Mouse (Mus musculus) erythroblast, embryonic 14.5 days (primary cell): ENCODE measurements around the gene Pced1b. TPM values are rescaled to one million over a fixed set of nuclear protein-coding genes. Genes with fewer than 3 reads are reported as not detected.

Experiments
- H3K27me3 ChIP-seq: 2 replicates; pipeline ENCODE4 v1.6.1; 2012; ENCODE audit warnings: inconsistent platforms; ENCODE audit not compliant: control insufficient read depth
- H3K36me3 ChIP-seq: 2 replicates; pipeline ENCODE4 v1.6.1; 2012; ENCODE audit warnings: mild to moderate bottlenecking, inconsistent platforms; ENCODE audit not compliant: control insufficient read depth
- H3K4me1 ChIP-seq: 2 replicates; pipeline ENCODE4 v1.6.1; 2012; ENCODE audit warnings: inconsistent platforms; ENCODE audit not compliant: control insufficient read depth
- H3K4me3 ChIP-seq: replicated peaks from 2 replicates; pipeline ENCODE3; 2012; ENCODE audit warnings: moderate library complexity, mild to moderate bottlenecking, inconsistent platforms
- H3K9me3 ChIP-seq: 2 replicates; pipeline ENCODE4 v1.6.1; 2012; ENCODE audit warnings: low read length, inconsistent platforms, mixed read lengths; ENCODE audit not compliant: control insufficient read depth
- GATA1 ChIP-seq: IDR thresholded peaks from 2 replicates; pipeline ENCODE4 v1.6.1; 2012; ENCODE audit warnings: low read length, inconsistent platforms, mixed read lengths
- TAL1 ChIP-seq: IDR thresholded peaks from 3 replicates; pipeline ENCODE4 v1.6.1; 2012; ENCODE audit warnings: low read length, inconsistent platforms, mixed read lengths
- polyA plus RNA-seq: library from polyadenylated mRNA; stranded (reverse); fragments of >175 nt; gene quantifications from 2 replicates; pipeline ENCODE4 v1.2.3, GENCODE M21; 2012

Gene Pced1b
- polyA plus RNA-seq, 1 experiment, result 1.2 TPM

- TF ChIP-seq GATA1 (no peak), TAL1 (no peak)
These were observed 42.3 kb downstream of the Pced1b start for GRCm38 (mm10) chr15:97289176-97289575.

GRCm38 (mm10) chr15:97290351-97290750, 43.4 kb downstream of the Pced1b start:
- no peaks in the 10 kb centered on the region for H3K4me1 ChIP-seq
- TF ChIP-seq TAL1, result no peak
- no peak for TF ChIP-seq GATA1
- H3K36me3 ChIP-seq, result no peaks in the 10 kb centered on the region
- H3K9me3 ChIP-seq, result no peaks in the 10 kb centered on the region
- no peaks in the 10 kb centered on the region for H3K27me3 ChIP-seq
- H3K4me3 ChIP-seq, result no peak overlapping the region

More at GRCm38 (mm10) chr15:97289176-97289575, 42.3 kb downstream of the Pced1b start:
- H3K4me1 ChIP-seq, result no peaks in the 10 kb centered on the region
- H3K36me3 ChIP-seq, result no peaks in the 10 kb centered on the region
- no peaks in the 10 kb centered on the region for H3K9me3 ChIP-seq
- H3K27me3 ChIP-seq, result no peaks in the 10 kb centered on the region
- no peak overlapping the region for H3K4me3 ChIP-seq

- no peak for TF ChIP-seq GATA1
- no peak for TF ChIP-seq TAL1
- Histone ChIP-seq H3K4me3 (no peak overlapping the region), H3K9me3 (no peaks in the 10 kb centered on the region), H3K36me3 (no peaks in the 10 kb centered on the region), H3K4me1 (no peaks in the 10 kb centered on the region), H3K27me3 (no peaks in the 10 kb centered on the region)
These were observed 44.6 kb downstream of the Pced1b start for GRCm38 (mm10) chr15:97291291-97292050.

- Histone ChIP-seq H3K9me3 (no peaks in the 10 kb centered on the region), H3K4me1 (no peaks in the 10 kb centered on the region), H3K27me3 (no peaks in the 10 kb centered on the region), H3K4me3 (no peak overlapping the region), H3K36me3 (no peaks in the 10 kb centered on the region)
- TF ChIP-seq GATA1 (no peak), TAL1 (no peak)
These were observed 61.0 kb downstream of the Pced1b start for GRCm38 (mm10) chr15:97307935-97308334.

GRCm38 (mm10) chr15:97309533-97309932, 62.6 kb downstream of the Pced1b start:
- TF ChIP-seq TAL1 (no peak), GATA1 (no peak)
- Histone ChIP-seq H3K36me3 (no peaks in the 10 kb centered on the region), H3K4me3 (no peak overlapping the region), H3K4me1 (no peaks in the 10 kb centered on the region), H3K27me3 (no peaks in the 10 kb centered on the region), H3K9me3 (no peaks in the 10 kb centered on the region)

- Histone ChIP-seq H3K4me3 (no peak overlapping the region), H3K4me1 (no peaks in the 10 kb centered on the region), H3K36me3 (no peaks in the 10 kb centered on the region), H3K9me3 (no peaks in the 10 kb centered on the region), H3K27me3 (no peaks in the 10 kb centered on the region)
- TF ChIP-seq GATA1 (no peak), TAL1 (no peak)
These were observed 63.3 kb downstream of the Pced1b start for GRCm38 (mm10) chr15:97310251-97310650.

GRCm38 (mm10) chr15:97311211-97311610, 64.3 kb downstream of the Pced1b start:
- no peak for TF ChIP-seq TAL1
- TF ChIP-seq GATA1, result no peak
- no peaks in the 10 kb centered on the region for H3K9me3 ChIP-seq
- no peaks in the 10 kb centered on the region for H3K27me3 ChIP-seq
- H3K4me3 ChIP-seq, result no peak overlapping the region
- no peaks in the 10 kb centered on the region for H3K36me3 ChIP-seq
- no peaks in the 10 kb centered on the region for H3K4me1 ChIP-seq

GRCm38 (mm10) chr15:97311937-97312336, 65.0 kb downstream of the Pced1b start:
- TF ChIP-seq TAL1 (no peak), GATA1 (no peak)
- Histone ChIP-seq H3K4me3 (no peak overlapping the region), H3K36me3 (no peaks in the 10 kb centered on the region), H3K4me1 (no peaks in the 10 kb centered on the region), H3K27me3 (no peaks in the 10 kb centered on the region), H3K9me3 (no peaks in the 10 kb centered on the region)

- no peaks in the 10 kb centered on the region for H3K27me3 ChIP-seq
These were observed 68.0 kb downstream of the Pced1b start for GRCm38 (mm10) chr15:97314720-97315421.

More at GRCm38 (mm10) chr15:97314720-97315421, 68.0 kb downstream of the Pced1b start:
- Histone ChIP-seq H3K4me3 (no peak overlapping the region), H3K9me3 (no peaks in the 10 kb centered on the region), H3K4me1 (no peaks in the 10 kb centered on the region), H3K36me3 (no peaks in the 10 kb centered on the region)
- TF ChIP-seq GATA1 (no peak), TAL1 (no peak)
